Mouse (Mus musculus): ENCODE data around the gene Vav2. TPM values are rescaled to one million over a fixed set of nuclear protein-coding genes. Genes with fewer than 3 reads are reported as not detected.

Gene Vav2
- total RNA-seq, 1 experiment from 2014 or later, result 11.6 TPM

DNA sequence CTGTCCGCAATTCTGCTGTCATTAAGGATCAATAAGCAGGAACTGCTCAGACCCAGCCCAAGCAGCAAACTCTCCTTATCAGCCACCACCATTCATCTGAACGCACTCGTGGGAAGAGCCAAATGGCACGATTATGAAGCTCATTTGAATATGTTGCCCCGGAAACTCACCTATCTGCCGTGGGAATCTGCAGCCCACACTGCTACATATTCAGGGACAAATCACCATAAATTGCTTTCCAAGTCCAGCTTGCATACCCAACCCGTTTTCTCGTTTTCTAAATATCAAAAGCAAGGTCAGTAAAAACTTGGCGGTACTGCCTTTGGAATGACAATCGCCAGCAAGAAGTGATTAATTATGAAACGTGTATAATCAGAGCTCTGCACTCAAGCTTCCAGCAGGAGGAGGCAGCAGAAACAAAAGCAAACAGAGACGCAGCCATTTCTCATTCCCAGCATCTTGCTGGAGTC lies 82.8 kb downstream of the Vav2 start:
- ATAC-seq (replicated peaks in 1 of 2; ENCODE audit: insufficient read depth in 1 of 2, low FRiP score in 2 of 2, low TSS enrichment in 1 of 2, low read depth in 1 of 2, poor library complexity in 2 of 2, severe bottlenecking in 2 of 2), result no peak

DNA sequence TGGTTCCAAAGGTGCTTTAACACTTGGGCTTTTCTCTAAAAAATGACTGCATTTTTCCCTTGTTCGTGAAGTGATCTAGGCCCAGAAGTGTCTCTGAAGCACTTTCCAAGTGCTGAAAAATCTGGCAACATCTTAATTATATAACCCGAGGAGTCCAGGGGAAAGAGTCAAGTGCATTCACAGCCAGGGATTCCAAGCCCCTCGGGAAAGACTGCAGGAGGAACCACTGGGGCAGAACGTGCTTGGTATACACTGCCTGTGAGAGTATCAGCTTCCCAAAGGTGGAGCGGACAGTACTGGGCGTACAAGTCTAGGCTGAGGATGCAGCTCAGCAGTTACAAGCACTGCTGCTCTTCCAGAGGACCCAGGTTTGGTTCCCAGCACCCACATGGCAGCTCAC lies 86.2 kb downstream of the Vav2 start:
- no peak for ATAC-seq (replicated peaks in 1 of 2; ENCODE audit: insufficient read depth in 1 of 2, low FRiP score in 2 of 2, low TSS enrichment in 1 of 2, low read depth in 1 of 2, poor library complexity in 2 of 2, severe bottlenecking in 2 of 2)

- ATAC-seq (replicated peaks in 1 of 2; ENCODE audit: insufficient read depth in 1 of 2, low FRiP score in 2 of 2, low TSS enrichment in 1 of 2, low read depth in 1 of 2, poor library complexity in 2 of 2, severe bottlenecking in 2 of 2), result no peak
These were observed 87.8 kb downstream of the Vav2 start for GRCm38 (mm10) chr2:27339051-27339450.

- no peak for ATAC-seq (replicated peaks in 1 of 2; ENCODE audit: insufficient read depth in 1 of 2, low FRiP score in 2 of 2, low TSS enrichment in 1 of 2, low read depth in 1 of 2, poor library complexity in 2 of 2, severe bottlenecking in 2 of 2)
These were observed 89.6 kb downstream of the Vav2 start for GRCm38 (mm10) chr2:27337261-27337660.

DNA sequence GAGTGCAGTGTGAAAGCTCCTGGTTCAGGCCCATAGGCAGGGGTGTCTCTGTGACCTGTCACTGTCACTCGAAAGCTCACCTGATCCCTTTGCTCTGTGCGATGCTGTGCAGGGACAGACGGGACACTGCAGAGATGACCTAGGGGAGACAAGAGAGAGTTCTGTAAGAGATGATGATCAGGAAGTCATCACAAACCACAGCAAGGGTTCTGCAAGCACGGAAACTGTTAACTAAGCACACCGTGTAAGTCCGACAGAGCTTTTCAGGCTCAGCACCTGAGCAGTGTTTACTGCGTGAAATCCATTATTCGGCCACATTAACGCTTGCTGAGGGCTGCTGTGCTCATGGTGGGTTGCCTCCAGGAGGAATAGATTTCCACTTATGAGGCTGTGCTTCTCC lies 90.2 kb downstream of the Vav2 start:
- no peak for ATAC-seq (replicated peaks in 1 of 2; ENCODE audit: insufficient read depth in 1 of 2, low FRiP score in 2 of 2, low TSS enrichment in 1 of 2, low read depth in 1 of 2, poor library complexity in 2 of 2, severe bottlenecking in 2 of 2)

- ATAC-seq (replicated peaks in 1 of 2; ENCODE audit: insufficient read depth in 1 of 2, low FRiP score in 2 of 2, low TSS enrichment in 1 of 2, low read depth in 1 of 2, poor library complexity in 2 of 2, severe bottlenecking in 2 of 2), result no peak
These were observed 92.0 kb downstream of the Vav2 start for GRCm38 (mm10) chr2:27334816-27335215.

DNA sequence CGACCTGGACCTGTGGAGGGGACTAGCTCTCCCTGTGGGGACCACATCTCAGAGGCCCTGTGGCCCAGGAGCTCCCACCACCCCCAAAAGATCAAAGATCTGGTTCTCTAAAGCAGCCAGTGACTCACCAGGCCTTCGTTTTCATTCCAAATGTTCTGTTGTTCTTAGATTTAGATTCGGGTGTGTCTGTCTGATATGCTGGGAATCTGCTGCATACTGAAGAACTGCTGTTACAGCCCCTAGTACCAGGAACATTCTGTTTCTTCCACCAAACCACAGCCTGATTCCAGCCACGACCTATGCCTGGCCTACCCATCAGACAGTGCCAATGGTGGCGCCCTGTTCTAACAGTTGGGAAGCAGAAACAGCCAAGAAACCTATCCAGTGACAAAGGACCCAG lies 95.3 kb downstream of the Vav2 start:
- ATAC-seq (replicated peaks in 1 of 2; ENCODE audit: insufficient read depth in 1 of 2, low FRiP score in 2 of 2, low TSS enrichment in 1 of 2, low read depth in 1 of 2, poor library complexity in 2 of 2, severe bottlenecking in 2 of 2), result no peak

GRCm38 (mm10) chr2:27330446-27330845 lies 96.4 kb downstream of the Vav2 start:
- ATAC-seq (replicated peaks in 1 of 2; ENCODE audit: insufficient read depth in 1 of 2, low FRiP score in 2 of 2, low TSS enrichment in 1 of 2, low read depth in 1 of 2, poor library complexity in 2 of 2, severe bottlenecking in 2 of 2), result no peak

DNA sequence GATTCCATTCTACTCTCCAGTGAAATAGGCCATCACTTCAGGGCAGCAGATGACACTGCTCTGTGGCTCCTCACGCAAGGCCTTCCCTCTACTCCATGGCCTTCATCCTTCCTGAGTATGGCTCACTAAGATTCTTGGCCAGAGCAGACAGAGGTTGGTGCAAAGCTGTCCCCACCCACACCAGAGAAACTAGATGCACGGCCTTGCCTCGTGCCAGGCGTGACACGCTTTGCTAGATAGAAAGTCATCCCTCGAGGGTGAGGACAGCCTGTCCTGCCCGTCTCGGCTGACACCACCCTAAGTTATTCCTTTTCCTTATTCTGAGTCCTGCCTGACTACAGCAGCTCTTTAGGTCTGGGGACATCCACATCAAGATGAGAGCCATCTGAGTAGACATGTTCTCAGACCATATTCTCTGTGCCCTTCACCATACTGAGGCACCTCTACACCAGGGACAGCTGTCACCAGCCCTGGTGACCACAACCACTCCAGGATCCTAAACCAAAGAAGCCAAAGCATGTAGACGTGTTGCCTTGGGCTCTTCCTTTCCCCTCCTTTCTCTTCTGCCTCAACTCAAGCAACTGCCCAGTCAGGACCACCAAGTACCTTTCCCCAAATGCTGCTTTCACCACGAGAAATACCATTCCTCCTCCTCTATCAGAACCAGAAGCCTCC lies 97.3 kb downstream of the Vav2 start:
- ATAC-seq (replicated peaks in 1 of 2; ENCODE audit: insufficient read depth in 1 of 2, low FRiP score in 2 of 2, low TSS enrichment in 1 of 2, low read depth in 1 of 2, poor library complexity in 2 of 2, severe bottlenecking in 2 of 2), result no peak

- ATAC-seq (replicated peaks in 1 of 2; ENCODE audit: insufficient read depth in 1 of 2, low FRiP score in 2 of 2, low TSS enrichment in 1 of 2, low read depth in 1 of 2, poor library complexity in 2 of 2, severe bottlenecking in 2 of 2), result no peak
These were observed 98.2 kb downstream of the Vav2 start for GRCm38 (mm10) chr2:27328613-27329041.

GRCm38 (mm10) chr2:27327886-27328285 lies 98.9 kb downstream of the Vav2 start:
- no peak for ATAC-seq (replicated peaks in 1 of 2; ENCODE audit: insufficient read depth in 1 of 2, low FRiP score in 2 of 2, low TSS enrichment in 1 of 2, low read depth in 1 of 2, poor library complexity in 2 of 2, severe bottlenecking in 2 of 2)

GRCm38 (mm10) chr2:27327076-27327475 lies 99.8 kb downstream of the Vav2 start:
- ATAC-seq (replicated peaks in 1 of 2; ENCODE audit: insufficient read depth in 1 of 2, low FRiP score in 2 of 2, low TSS enrichment in 1 of 2, low read depth in 1 of 2, poor library complexity in 2 of 2, severe bottlenecking in 2 of 2), result no peak

DNA sequence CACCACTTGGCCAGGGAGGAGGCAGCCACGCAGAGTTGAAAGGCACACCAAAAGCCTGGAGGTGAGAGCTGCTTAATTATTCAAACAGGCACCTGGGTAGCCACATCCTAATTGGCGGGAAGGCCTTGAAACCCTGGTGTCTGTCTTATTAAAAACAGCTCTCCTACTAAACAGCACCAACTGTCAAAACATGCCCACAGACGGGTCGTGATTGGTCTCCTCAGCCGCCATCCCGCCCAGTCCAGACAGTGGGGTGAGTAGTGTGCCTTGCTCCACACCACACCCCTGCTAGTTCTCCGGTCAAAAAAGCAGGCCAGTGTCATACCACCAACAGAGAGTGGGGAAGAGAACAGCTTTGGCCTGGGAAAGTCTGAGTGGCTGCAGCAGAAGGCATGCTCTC lies 100.5 kb downstream of the Vav2 start:
- ATAC-seq (replicated peaks in 1 of 2; ENCODE audit: insufficient read depth in 1 of 2, low FRiP score in 2 of 2, low TSS enrichment in 1 of 2, low read depth in 1 of 2, poor library complexity in 2 of 2, severe bottlenecking in 2 of 2), result no peak

GRCm38 (mm10) chr2:27324690-27325089 lies 102.1 kb downstream of the Vav2 start:
- ATAC-seq (replicated peaks in 1 of 2; ENCODE audit: insufficient read depth in 1 of 2, low FRiP score in 2 of 2, low TSS enrichment in 1 of 2, low read depth in 1 of 2, poor library complexity in 2 of 2, severe bottlenecking in 2 of 2), result no peak

GRCm38 (mm10) chr2:27321431-27321875 lies 105.4 kb downstream of the Vav2 start:
- no peak for ATAC-seq (replicated peaks in 1 of 2; ENCODE audit: insufficient read depth in 1 of 2, low FRiP score in 2 of 2, low TSS enrichment in 1 of 2, low read depth in 1 of 2, poor library complexity in 2 of 2, severe bottlenecking in 2 of 2)

DNA sequence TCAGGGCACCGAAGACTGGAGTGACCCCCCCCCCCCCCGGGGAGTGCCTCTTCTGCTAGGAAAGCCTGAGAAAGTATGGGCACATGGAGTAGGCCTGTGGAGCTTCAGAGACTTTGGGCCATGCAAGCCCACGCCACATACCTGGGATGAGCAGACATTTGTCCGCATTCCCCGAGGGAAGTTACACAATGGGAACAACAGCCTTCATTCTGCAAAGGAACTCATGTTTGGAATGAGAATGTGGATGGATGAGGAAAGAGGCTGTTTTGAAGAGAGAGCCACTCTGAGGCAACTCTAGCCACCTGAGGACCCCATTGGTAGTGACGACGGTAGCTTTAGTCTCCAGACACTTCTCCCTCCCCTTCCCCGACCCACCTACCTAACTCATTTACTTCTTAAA lies 106.0 kb downstream of the Vav2 start:
- ATAC-seq (replicated peaks in 1 of 2; ENCODE audit: insufficient read depth in 1 of 2, low FRiP score in 2 of 2, low TSS enrichment in 1 of 2, low read depth in 1 of 2, poor library complexity in 2 of 2, severe bottlenecking in 2 of 2), result no peak

DNA sequence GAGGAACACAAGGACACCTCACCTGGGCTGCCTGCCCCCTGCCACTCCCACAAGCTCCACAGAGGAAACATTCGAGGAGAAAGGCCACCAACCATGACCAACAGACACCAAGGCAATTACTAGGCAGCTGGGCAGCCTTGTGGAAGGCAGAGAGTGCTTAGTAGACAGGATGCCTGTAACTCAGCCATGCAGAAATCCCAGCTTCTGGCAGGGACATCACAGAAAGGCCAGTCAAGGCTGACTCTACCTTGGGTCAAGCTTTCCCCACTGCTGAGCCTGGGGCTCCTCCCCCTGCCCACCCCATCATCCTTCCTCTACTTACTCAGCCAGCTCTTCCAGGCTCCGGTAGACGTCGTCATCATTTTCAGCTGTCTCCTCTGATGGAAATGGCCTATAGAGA lies 108.2 kb downstream of the Vav2 start:
- no peak for ATAC-seq (replicated peaks in 1 of 2; ENCODE audit: insufficient read depth in 1 of 2, low FRiP score in 2 of 2, low TSS enrichment in 1 of 2, low read depth in 1 of 2, poor library complexity in 2 of 2, severe bottlenecking in 2 of 2)

DNA sequence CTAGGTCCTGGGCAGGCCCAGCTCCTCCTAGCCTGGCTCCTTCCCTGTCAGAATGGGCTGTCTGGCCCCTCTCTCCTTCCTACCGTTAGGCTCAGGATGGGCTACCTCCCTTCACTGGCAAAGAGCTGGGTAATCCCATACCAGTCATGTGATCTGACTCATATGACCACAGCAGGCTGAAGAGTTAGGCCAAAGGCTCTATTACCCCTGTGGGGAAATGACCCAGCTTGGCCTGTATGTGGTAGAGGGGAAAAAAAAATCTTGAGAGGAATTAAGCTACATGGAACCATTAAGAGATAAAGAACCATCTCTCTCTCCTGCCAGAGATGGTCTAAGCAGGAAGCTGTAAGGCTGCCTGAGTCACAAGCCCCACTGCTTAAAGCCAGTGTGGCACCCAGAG lies 108.6 kb downstream of the Vav2 start:
- no peak for ATAC-seq (replicated peaks in 1 of 2; ENCODE audit: insufficient read depth in 1 of 2, low FRiP score in 2 of 2, low TSS enrichment in 1 of 2, low read depth in 1 of 2, poor library complexity in 2 of 2, severe bottlenecking in 2 of 2)

DNA sequence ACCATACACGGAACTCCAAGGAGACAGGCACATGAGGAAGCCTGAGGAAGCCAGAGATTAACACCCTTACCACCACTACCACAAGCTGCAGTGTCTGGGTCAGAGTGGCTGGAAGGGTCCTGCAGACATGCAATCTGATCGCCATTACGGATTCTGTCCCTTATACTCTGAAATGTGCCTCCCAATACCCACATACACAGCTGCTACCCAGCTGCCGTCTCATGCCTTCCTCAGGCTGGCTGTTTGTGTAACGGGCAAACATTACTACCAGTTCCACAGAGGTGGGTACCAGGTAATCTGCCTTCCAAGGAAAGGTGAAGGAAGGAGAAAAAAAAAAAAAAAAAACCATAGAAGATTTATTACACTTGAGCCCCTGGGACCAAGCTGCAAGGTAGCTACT lies 110.7 kb downstream of the Vav2 start:
- ATAC-seq (replicated peaks in 1 of 2; ENCODE audit: insufficient read depth in 1 of 2, low FRiP score in 2 of 2, low TSS enrichment in 1 of 2, low read depth in 1 of 2, poor library complexity in 2 of 2, severe bottlenecking in 2 of 2), result no peak

Measured in hematopoietic stem cell, adult 5-6 weeks (primary cell).